Mouse (Mus musculus) CD4-positive, CD25-positive, alpha-beta regulatory T cell, adult 4 months (primary cell): Measurements from ENCODE around the gene Cntln. TPM values are rescaled to one million over a fixed set of nuclear protein-coding genes. Genes with fewer than 3 reads are reported as not detected.

ENCODE experiments used
- ATAC-seq: one replicate; pipeline ENCODE4 v1.8.0; 2017
- polyA plus RNA-seq, 2 experiments: library from polyadenylated mRNA; unstranded; fragments of 100-300 nt; shearing (Covaris generic); gene quantifications; one replicate each; pipeline ENCODE4 v1.2.1; 2017

The Cntln gene
- polyA plus RNA-seq: 1 to 10 TPM; 3.2 to 4.1 TPM

DNA sequence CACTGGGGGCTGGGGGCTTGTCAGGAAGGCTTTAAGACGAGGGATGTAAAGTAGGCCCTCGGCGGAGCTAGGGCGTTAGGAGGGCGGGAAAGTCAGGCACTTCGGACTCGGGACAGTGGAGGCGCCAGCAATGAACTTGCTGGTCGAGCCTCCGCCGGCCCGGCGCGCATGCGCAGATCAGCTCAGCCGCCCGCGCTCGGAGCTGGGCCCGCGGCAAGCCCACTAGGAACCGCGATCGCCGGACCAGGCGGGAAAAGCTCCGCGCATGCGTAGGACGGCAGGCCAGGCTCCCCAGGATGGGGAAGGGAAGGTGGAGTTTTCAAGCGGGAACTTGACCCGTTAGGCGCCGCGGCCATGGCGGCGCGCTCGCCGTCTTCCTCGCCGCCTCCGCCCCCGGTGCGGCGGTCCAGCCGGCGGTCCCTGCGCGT lies at the start of gene Cntln:
Gene Cntln, plus strand, starts transcription at position 199 of the 428 bp plus-strand sequence.
- peak; percentile 72 for ATAC-seq

DNA sequence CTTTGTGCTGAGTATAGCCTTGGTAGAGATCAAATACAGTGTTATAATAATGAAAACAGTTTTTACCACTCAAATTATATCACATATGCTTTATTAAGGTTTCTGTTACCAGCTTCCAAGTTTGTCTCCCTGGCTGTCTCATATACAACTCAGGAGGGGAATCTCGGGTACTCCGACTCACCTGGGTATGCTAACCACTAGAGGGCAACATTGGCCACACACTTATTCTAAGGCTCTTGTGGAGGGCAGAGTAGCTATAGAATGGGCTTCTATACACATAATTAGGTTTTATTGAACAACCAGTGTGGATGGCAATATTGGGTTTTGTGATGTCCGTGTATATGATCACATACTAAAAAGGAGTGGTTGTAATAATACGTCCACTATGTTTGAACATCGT lies 47.1 kb upstream of the Cntln start:
- no peak for ATAC-seq

DNA sequence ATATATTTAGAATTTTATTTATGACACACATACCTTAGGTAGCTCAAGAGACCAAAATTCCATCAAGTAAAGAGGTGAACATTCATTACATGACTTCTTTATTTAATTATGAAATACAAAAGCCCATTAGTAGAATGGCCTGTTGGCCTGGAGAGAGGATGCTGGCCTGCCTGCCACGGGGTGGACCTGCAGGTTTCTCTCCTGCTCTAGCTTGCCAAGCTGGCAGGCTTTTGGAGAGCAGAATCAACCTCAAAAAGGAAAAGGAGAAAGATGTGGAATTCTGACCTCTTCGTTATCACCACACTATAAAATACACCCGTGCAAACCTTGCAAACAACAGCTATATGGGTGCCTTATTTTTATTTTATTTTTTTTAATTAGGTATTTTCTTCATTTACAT lies 45.6 kb upstream of the Cntln start:
- ATAC-seq: no peak

DNA sequence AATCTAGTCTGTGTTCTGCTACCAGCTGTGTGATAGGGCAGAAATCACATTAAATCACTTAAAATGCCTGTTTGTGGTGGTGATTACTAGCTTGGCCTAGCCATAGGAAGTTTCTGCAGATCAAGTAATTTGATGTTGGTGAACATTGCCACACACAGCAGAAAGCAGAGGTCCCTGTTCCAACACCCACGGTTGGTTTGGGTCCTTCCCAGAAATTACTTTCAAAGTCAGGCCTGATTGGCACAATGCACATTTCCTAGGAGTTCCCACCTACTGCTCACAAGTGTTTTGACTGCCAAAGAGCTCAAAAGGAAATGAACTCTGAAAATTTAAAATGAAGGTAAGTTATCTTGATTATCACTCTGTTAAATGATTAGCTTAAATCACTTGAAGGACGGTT lies 44.6 kb upstream of the Cntln start:
- no peak for ATAC-seq

DNA sequence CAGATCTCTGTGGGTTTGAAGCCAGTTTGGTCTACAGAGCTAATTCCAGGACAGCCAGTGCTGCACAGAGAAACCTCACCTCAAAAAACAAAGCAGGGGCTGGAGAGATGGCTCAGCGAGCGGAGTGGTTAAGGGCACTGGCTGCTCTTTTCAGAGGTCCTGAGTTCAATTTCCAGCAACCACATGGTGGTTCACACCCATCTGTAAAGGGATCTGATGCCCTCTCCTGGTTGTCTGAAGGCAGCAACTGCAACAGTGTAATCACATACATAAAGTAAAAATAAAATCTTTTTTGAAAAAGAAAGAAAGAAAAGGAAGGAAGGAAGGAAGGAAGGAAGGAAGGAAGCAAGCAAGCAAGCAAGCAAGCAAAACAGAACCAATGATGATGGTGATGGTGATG lies 26.5 kb upstream of the Cntln start:
- no peak for ATAC-seq

DNA sequence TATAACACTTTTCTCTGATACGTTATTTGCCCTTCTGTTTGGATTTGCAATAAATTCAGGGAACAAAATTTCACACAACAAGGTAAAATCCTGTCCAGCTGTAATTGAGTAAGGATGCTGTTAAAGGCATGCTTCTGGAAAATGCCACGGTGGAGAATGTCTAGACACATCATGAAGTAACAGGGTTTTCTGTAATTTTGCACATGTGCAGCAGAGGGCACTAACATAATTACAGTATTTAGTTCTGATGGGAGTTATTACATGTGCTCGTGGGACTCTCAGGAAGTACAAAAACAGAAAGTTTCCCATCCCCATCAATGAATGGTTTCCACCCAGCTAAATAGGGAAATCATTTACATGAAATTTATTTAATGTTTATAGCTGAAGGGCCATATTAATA lies 7.8 kb upstream of the Cntln start:
- peak; percentile 93 for ATAC-seq

DNA sequence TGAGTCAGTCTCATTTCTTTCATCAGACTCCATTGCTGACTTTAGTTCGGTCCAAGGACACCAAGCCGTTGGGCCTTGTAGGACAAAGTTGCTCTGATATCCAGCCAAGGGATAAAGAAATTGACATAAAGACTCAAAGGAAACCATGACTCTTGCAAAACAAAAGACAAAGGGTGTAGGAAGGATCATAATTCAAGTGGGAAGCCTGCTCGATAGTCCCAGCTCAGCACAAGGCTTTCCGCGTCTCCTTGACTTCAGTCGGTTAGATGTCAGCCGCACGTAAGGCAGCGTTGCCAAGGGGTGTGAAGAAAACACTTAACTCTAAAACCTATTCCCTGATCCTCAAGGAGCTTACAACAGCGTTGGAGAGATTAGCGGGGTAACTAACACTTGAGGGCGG lies 463 bp upstream of the Cntln start:
- peak; percentile 15 for ATAC-seq

DNA sequence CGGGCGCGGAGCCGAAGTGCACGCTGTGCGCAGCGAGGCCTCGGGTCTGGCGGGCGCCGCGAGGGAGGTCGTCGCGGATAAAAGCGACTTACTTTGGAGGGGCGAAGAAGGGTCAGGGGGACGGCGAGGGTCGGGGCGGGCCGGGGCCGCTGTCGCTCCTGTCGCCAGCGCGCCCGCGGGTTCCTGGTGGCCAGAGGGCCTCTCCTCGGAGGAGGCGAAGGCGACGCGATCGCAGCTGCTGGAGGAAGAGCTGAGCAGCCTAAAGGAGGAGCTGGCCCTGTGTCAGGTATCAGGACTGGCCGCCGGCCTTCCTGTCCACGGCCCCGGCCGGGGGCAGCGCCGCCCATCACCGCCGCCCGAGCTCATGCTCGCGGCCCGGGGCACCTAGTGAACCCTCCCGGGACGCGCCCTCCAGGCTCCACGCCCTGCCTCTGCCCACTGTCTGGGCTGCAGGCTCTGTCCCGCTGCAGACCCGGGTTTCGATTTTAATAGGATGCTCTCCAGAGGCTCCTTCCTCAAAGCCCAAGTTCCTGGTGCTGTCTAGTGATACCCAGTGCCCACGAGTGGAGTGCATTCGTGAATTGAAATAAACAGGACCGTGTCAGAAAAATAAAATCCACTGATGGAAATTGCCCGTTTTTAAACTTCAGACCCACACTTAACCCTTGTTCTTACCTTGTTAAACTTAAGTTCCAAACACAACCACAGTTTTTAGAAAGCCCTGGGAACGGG lies 596 bp downstream of the Cntln start:
- ATAC-seq: peak; percentile 38

DNA sequence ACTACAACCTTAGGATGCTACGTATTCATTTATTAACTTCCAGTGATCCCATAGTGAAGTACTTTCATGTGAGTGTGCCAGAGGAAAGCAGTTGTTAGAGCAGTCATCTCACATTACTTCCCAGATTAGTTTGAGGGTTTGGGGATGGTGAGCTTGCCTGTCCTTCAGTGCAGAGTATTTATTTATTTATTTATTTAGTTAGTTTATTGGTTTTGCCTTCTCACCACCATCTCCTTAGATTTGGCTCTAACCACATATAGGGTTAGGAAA lies 1.1 kb downstream of the Cntln start:
- no peak for ATAC-seq

DNA sequence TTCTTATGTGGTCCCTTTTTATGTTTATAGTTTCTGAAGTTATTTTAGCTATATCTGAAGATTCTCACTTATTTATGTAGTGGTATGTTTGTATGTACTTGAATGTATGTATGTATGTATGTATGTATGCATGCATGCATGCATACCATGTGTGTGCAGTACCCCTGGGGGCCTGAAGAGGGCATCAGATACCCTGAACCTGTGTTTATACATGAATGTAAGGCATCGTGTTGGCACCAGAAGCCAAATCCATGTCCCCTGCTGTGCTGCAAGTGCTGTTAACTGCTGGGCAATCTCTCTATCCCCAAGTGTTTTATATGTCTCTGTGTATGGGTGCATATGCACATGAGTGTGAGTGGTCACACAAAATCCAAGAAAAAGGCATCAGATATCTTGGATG lies 34.3 kb downstream of the Cntln start:
- ATAC-seq: no peak

DNA sequence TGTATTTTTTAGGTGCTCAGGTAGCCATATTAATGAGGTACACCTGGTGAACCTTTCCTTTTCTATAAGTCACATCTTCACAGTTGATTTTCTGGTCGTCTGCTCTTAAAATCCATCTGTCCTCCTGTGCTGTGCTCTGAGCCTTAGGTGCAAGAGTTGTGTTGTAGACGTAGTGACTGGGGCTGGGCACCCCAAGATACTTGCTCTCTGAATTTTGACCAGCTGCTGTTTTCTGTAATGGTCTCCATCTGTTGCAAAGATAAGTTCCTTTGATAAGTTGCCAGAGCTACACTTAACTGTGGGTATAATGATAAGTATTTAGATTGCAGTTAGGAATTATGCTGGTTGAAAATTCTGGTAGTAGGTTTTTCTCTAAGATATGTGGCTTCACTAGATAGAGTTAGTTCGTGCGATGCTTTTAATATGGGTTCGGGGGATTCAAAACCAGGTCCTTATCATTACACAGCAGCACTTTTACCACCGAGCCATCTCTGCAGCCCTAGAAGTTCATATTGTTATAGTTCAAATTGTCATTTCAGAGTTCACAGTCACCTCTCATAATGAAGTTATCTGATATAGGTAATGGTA lies 50.3 kb downstream of the Cntln start:
- ATAC-seq: no peak

DNA sequence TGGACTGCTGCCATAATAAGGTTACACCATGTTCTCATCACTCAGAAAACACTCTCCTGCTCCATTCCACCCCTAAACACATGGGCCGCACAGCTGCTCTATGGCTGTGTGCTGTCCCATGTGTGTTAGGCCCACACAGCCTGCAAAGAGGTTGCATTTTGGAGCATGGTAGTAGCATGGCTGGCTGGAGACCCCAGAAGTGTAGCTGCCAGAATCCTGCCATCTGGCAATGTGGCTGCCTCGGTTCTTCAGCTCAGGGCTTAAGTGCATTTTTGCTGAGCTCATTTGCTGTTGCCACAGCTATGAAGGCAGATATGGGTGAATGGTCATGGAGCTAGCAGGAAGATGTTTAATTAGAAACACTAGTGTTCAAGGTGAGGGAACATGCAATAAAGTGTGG lies 58.0 kb downstream of the Cntln start:
- ATAC-seq: no peak

DNA sequence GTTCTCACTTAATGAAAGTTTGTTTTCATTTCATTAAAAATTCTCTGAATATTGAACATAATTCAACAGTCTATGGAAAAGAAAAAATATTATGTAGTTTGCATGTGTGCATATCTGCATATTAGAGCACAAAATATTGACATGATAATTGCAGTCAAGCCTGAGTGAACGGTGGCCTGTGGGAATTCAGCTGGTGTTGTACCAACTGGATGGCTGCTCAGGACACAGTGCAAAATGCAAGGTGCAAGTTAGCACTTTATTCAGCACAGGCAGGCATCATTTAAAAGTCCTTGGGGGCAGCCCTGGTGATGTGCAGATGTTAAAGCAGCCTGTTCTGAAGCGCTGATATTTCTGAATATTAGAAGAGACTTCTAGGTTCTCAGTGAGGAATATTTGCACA lies 58.5 kb downstream of the Cntln start:
- ATAC-seq: no peak

DNA sequence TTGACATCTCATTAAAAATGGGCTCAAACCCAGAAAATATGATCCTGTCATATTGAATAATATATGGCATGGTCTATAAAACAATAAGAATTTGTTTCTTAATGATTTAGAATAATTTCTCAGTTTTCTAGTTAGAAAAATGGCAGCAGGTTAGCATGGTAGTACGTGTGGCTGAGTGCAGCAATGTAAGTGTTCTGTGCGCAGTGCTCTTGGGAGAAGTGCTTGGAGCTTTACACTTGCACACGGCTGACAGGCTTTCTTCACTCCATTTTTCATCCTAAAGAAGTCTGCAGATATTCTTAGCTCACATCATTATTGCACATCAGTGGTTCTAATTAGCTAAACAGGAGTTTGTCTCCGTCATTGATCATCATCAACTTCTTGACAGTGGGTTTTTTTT lies 60.0 kb downstream of the Cntln start:
- no peak for ATAC-seq

DNA sequence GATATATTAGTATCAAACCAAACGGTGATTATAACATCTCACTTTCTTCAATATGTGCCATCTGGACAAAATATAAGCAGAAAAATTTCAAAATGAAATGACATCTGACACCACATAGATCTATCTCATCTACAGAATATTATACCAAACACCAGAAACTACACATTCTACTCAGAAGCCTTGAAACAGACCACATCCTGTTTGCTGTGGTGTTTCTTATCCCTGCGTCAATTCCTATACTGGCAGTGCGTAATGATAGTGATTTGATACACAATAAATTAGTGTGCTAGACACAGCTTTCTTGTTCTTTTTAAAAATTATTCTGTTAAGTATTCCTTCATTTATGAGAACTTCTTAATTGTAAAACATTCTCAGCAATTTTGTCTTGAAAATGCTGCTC lies 62.3 kb downstream of the Cntln start:
- ATAC-seq: peak; percentile 77

DNA sequence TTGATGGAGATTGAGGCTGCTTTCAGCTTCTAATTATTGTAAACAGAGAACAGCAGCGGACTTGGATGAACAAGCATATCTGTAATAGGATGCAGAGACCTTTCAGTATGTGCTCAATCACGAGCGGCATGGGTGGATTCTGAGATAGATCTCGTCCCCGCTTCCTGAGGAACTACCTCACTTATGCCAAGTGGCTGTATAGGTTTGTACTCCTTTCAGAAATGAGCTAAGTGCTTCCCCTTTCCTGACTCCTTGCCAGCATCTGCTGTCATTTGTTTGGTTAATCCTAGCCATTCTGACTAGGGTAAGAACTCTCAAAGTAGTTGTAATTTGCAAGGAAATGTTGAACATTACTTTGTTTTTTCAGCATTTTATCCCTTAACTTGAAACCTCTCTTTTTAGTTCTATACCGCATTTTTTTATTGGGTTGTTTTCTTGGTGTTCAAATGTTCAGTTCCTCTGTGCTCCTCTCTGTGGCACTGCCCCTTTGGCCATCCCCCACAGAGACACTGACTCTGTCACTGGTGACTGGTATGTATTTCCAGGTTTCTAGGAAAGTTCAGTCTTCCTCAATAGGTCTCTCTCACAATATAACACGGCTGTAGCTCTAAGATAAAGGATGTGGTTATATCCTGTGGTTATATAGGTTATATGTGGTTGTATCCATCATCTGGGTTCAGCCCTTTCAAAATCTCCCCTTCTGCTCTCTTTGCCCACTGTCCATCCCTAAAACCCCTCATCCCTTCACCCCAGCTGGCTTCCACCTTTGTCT lies 93.0 kb downstream of the Cntln start:
- ATAC-seq: peak; percentile 53

DNA sequence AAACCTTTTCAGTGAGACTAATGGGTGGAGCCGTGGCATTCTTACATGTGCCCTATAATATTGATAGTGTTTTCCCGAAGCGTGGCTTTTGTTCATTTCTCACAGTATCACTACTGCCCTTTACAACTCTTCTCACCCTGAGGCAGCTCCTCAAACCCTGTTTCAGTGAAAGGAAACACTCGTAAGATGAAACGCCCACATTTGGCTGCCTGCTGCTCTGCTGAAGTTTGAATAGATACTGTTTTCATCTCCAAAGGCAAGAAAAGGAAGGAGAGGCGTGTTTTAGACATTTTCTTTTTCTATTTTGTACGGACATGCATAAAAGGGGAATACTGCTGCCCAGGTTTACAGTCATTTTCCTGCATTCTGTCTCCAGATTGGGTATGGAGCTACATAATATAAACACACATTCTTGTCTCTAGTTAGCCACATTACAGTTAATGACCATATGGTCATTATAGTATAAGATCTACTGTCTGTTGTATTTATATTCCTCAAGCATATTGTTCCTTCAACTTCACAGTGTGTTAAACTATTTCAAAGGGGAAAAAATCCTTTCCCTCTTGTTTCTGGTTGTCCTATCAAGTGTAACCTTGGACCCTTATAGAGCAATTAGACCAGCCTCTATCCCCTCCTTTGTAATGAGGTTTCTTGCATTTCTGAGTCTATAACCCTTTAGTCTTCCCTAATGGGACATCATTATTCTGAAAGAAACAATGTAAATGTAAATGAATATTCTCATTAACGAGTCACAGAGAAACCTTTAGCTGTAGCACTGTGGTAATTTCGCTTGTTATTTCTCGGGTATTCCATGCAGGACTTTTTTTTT lies 111.6 kb downstream of the Cntln start:
- ATAC-seq: no peak

DNA sequence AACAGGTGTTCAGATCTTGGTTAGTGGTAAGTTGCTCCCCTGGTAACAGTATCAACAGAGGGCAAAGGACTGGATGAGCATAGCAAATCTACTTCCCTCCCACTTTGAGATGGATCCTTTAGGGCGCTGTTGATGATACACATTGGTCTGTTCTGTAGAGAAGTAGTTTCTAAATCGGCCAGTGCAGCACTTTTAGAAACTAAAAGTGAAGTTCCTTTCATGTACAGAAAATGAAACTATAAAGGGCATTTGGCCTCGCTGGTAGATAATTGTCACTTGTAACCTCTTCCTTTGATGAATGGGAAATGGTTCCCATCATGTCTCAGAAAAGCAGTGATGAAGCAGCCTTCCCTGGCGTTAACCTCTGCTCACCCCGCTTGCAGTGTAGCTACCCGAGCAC lies 121.5 kb downstream of the Cntln start:
- peak; percentile 82 for ATAC-seq

DNA sequence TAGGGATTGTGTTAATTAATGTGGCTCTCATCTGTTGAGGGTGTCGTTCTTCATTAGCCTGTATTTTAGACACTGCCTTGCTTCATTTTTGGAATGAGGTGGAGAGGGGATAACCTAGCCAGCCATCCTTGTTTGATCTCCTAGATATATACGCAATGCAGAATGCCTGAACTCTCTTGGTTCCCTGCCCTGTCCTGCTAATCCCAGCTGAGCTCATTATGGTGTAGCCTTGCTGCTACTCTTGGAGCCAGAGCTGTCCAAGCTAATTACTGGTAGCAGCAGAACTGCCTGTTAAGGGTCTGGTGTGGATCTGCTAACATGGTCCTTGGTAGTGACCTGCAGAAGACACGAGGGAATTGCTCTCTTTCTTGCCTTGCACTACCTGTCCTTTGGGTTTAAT lies 122.7 kb downstream of the Cntln start:
- no peak for ATAC-seq

DNA sequence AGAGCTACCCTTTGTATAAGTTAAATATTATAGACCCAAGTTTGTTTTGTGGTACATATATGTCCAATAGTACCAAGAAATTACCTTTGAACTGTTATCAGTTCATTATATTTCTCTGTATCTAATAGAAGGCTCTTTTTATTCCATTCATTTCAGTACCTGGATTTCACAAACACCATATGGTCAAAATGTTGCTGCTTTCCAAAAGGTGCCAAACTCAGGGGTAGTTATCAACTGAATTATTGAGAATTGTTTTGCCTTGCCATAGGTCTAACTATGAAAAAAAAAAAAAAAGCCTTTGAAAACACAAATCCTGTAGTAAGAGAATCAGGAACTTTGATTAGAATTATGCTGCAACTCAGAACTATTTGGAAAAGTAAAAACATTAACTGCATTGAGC lies 126.7 kb downstream of the Cntln start:
- no peak for ATAC-seq

DNA sequence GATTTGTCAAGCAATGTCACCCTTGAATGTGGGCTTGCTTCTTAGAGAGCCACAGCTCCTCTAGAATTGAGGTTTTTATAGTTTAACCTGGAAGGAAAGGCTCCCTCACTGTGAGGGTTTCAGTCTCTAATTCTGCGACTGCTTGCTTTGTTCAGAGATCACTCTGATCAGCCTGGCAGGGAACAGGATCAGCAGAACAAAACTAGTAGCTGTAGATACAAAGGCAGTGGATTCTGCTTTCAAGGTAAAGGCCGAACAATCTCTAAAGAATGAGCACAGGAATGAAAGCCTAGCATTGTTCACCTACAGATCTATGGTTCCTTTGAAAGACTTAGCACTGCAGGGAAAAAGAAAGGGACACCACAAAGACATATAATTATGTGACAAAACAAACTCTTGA lies 161.6 kb downstream of the Cntln start:
- no peak for ATAC-seq

DNA sequence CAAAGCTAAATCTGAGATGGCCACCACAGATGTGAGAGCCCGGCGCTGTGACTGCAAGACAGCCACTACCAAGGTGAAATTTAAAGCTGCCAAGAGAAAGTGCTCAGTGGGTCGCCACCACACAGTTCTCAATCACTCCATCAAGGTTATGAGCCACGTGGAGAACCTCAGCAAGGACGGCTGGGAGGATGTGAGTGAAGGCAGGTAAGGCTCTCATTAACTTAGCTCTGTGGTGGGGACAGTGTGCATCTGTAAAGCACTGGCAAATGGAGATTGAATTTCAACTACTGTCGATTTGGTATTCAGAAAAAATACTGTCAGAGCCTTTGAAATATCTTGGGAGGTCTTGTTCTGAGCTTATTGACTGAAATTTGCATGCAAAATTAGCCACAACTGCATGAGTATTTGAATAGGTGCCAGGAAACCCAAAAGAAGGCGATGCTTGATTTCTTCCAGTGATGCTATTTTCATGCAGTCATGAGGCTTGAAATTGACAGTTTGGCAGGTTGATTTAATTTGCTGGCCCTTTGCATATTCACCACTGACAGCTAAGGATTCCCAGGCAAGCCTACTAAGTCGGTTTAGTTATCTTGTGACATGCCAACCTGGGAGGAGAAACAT lies 165.9 kb downstream of the Cntln start:
- no peak for ATAC-seq

DNA sequence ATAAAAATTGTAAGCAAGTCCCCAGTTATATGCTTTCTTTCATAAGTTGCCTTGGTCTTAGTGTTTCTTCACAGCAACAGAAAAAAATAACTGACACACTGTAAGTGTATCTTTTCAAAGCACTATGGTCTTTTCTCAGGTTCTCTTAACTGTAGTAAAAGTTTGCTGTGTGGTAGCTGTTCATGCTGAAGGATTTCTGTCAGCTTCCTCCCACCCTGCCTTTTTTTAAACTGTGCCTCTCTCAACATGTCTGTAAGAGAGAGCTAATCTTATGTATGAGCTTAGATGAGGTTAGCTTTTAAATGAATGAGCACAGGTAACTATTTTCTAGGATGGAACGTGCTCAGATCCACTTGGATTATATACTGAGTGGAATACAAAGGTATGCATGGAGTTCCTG lies 170.5 kb downstream of the Cntln start:
- no peak for ATAC-seq
